Mouse (Mus musculus): Measurements from ENCODE around the gene Bbs9. TPM values are rescaled to one million over a fixed set of nuclear protein-coding genes. Genes with fewer than 3 reads are reported as not detected.

Bbs9 gene
- polyA plus RNA-seq, 1 experiment: 3.3 TPM

DNA sequence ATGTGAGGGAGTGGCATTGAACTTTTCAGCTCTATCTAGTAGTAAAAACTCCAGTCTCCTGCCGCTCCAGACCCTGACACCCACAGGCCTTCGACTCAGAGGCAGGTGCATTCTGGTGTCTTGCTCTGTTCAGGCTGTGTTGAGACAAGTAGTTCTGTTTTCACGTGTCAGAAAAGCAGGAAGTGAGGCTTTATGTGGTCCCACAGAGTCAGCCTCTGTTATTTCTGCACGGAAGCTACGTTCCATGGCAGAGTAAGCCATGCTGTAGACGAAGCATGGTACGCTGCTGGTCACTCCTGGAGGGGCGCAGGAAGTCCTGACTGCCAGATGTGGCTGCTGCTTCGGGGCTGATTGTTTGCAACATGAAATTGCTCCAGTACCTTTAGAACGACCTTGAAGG, 174.1 kb downstream of the Bbs9 start:
- no peak overlapping the region for H3K4me3 ChIP-seq (ENCODE audit: insufficient read depth, poor library complexity, severe bottlenecking)
- no peaks in the 10 kb centered on the region for H3K36me3 ChIP-seq (ENCODE audit: control insufficient read depth, insufficient read depth)
- no peak overlapping the region for H3ac ChIP-seq (ENCODE audit: control insufficient read depth, insufficient read length, low read depth)
- TF ChIP-seq CTCF (IDR thresholded peaks at IDR 0.05; ENCODE audit: control insufficient read depth, insufficient read depth, insufficient read length): no peak
- TF ChIP-seq MYOD1 (IDR thresholded peaks at IDR 0.05; ENCODE audit: control insufficient read depth, insufficient read length, low read depth): no peak
- TF ChIP-seq USF1 (IDR thresholded peaks at IDR 0.05; ENCODE audit: low read depth): no peak
- TF ChIP-seq FOSL1 (IDR thresholded peaks at IDR 0.05; ENCODE audit: insufficient read depth, low read length, poor library complexity, severe bottlenecking): no peak
- no peak for TF ChIP-seq CEBPB (IDR thresholded peaks at IDR 0.05; ENCODE audit: low read depth)
- TF ChIP-seq MYOG (IDR thresholded peaks at IDR 0.05; ENCODE audit: control insufficient read depth, extremely low read depth, insufficient read length): no peak
- TF ChIP-seq MAX (IDR thresholded peaks at IDR 0.05): no peak
- no peaks in the 10 kb centered on the region for H3K27me3 ChIP-seq (ENCODE audit: control insufficient read depth, insufficient read depth, insufficient read length)
- H3K79me3 ChIP-seq (ENCODE audit: low read depth): no peaks in the 10 kb centered on the region
- H3K79me2 ChIP-seq (ENCODE audit: control insufficient read depth, insufficient read depth): no peaks in the 10 kb centered on the region

DNA sequence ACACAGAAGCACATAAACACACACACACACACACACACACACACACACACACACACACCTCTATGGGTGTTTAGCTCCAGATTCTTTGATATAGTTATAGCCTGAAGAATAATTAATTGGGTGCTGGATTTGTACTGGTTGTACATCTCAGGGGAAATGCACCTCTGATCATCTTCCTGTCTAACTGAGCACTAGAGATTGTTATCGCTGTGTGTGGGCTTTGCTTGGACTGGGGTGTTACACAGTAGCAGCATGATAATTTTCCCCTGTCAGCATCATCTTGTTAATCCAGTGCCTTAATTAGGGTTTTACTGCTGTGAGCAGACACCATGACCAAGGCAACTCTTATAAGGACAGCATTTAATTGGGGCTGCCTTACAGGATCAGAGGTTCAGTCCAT, 175.3 kb downstream of the Bbs9 start:
- H3K27me3 ChIP-seq (ENCODE audit: control insufficient read depth, insufficient read depth, insufficient read length): no peaks in the 10 kb centered on the region
- no peak for TF ChIP-seq CEBPB (IDR thresholded peaks at IDR 0.05; ENCODE audit: low read depth)
- TF ChIP-seq MYOD1 (IDR thresholded peaks at IDR 0.05; ENCODE audit: control insufficient read depth, insufficient read length, low read depth): no peak
- TF ChIP-seq MAX (IDR thresholded peaks at IDR 0.05): no peak
- TF ChIP-seq FOSL1 (IDR thresholded peaks at IDR 0.05; ENCODE audit: insufficient read depth, low read length, poor library complexity, severe bottlenecking): no peak
- no peak for TF ChIP-seq MYOG (IDR thresholded peaks at IDR 0.05; ENCODE audit: control insufficient read depth, extremely low read depth, insufficient read length)
- no peak for TF ChIP-seq CTCF (IDR thresholded peaks at IDR 0.05; ENCODE audit: control insufficient read depth, insufficient read depth, insufficient read length)
- TF ChIP-seq USF1 (IDR thresholded peaks at IDR 0.05; ENCODE audit: low read depth): no peak
- no peak overlapping the region for H3ac ChIP-seq (ENCODE audit: control insufficient read depth, insufficient read length, low read depth)
- H3K36me3 ChIP-seq (ENCODE audit: control insufficient read depth, insufficient read depth): no peaks in the 10 kb centered on the region
- no peaks in the 10 kb centered on the region for H3K79me3 ChIP-seq (ENCODE audit: low read depth)
- no peak overlapping the region for H3K4me3 ChIP-seq (ENCODE audit: insufficient read depth, poor library complexity, severe bottlenecking)
- no peaks in the 10 kb centered on the region for H3K79me2 ChIP-seq (ENCODE audit: control insufficient read depth, insufficient read depth)

DNA sequence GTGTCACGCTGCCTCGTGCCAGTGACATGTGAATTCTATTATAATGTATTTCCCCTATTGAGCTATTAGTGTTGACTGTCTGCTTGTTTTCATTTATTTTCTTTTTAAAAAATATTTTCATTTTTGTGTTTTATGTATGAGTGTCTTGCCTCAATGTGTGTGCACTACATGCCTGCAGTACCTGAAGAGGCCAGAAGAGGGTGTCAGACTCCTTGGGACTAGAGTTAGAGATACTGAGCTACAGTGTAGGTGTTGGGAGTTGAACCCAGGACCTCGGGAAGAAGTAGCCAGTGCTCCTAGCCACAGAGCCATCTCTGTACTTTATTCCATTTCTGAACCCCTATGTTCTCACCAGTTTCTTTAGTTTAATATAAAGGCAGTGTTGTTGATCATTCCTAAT, 176.1 kb downstream of the Bbs9 start:
- Histone ChIP-seq H3ac (ENCODE audit: control insufficient read depth, insufficient read length, low read depth) (no peak overlapping the region), H3K79me2 (ENCODE audit: control insufficient read depth, insufficient read depth) (no peaks in the 10 kb centered on the region), H3K79me3 (ENCODE audit: low read depth) (no peaks in the 10 kb centered on the region), H3K4me3 (ENCODE audit: insufficient read depth, poor library complexity, severe bottlenecking) (no peak overlapping the region), H3K27me3 (ENCODE audit: control insufficient read depth, insufficient read depth, insufficient read length) (no peaks in the 10 kb centered on the region), H3K36me3 (ENCODE audit: control insufficient read depth, insufficient read depth) (no peaks in the 10 kb centered on the region)
- no peak for TF ChIP-seq CTCF (IDR thresholded peaks at IDR 0.05; ENCODE audit: control insufficient read depth, insufficient read depth, insufficient read length)
- TF ChIP-seq USF1 (IDR thresholded peaks at IDR 0.05; ENCODE audit: low read depth): no peak
- TF ChIP-seq CEBPB (IDR thresholded peaks at IDR 0.05; ENCODE audit: low read depth): no peak

DNA sequence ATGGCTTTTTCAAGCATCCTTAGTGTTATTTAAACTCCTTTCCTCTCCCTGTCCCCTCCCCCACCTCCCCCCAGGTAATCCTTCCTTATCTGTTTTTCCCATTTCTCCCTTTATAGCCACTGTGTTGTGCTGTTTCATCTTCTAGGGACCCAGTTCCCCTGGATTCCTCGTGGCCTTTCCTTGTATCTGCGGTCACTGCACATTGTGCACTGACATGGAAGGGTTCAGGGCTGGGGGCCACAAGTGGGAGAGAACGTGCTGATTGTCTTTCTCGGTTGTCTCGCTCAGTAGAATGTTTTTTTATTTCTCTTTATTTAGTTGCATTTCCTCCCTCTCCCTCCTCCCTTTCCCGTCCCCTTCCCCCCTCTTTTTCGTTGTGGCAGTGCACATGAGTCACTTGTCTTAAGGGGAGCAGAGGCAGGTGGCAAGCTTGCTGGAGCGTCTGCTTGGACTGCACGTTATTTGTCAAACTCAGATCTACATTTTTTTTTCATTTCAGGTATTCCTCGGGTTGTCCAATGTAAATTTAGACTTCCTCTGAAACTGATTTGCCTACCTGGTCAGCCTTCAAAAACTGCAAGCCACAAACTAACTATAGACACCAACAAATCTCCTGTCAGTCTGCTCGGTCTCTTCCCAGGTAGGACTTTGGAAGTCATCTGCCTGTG, 179.3 kb downstream of the Bbs9 start:
- H3K36me3 ChIP-seq (ENCODE audit: control insufficient read depth, insufficient read depth): no peaks in the 10 kb centered on the region
- no peak for TF ChIP-seq CTCF (IDR thresholded peaks at IDR 0.05; ENCODE audit: control insufficient read depth, insufficient read depth, insufficient read length)
- TF ChIP-seq MYOD1 (IDR thresholded peaks at IDR 0.05; ENCODE audit: control insufficient read depth, insufficient read length, low read depth): no peak
- TF ChIP-seq FOSL1 (IDR thresholded peaks at IDR 0.05; ENCODE audit: insufficient read depth, low read length, poor library complexity, severe bottlenecking): no peak
- no peak for TF ChIP-seq MYOG (IDR thresholded peaks at IDR 0.05; ENCODE audit: control insufficient read depth, extremely low read depth, insufficient read length)
- no peak for TF ChIP-seq CEBPB (IDR thresholded peaks at IDR 0.05; ENCODE audit: low read depth)
- TF ChIP-seq MAX (IDR thresholded peaks at IDR 0.05): no peak
- TF ChIP-seq USF1 (IDR thresholded peaks at IDR 0.05; ENCODE audit: low read depth): no peak
- H3K79me3 ChIP-seq (ENCODE audit: low read depth): no peaks in the 10 kb centered on the region
- H3K4me3 ChIP-seq (ENCODE audit: insufficient read depth, poor library complexity, severe bottlenecking): no peak overlapping the region
- H3K79me2 ChIP-seq (ENCODE audit: control insufficient read depth, insufficient read depth): no peaks in the 10 kb centered on the region
- no peaks in the 10 kb centered on the region for H3K27me3 ChIP-seq (ENCODE audit: control insufficient read depth, insufficient read depth, insufficient read length)
- no peak overlapping the region for H3ac ChIP-seq (ENCODE audit: control insufficient read depth, insufficient read length, low read depth)

DNA sequence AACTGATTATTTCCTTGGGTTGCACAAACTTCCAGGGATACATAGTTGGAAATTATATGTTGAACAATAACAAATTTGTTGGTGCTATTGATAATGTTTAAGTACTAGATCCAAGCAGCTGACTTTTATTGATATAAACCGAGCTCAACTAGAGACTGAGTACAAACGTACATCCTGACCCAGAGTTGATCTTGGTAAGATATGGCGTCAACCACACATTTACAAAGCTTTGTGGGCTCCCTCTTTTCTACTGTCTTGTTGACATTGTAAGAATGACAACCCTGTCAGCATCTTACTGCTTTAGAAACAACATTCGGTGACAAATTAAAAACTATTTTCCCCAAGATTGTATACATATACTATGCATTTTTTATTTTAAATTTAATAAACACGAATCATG, 181.7 kb downstream of the Bbs9 start:
- H3K27me3 ChIP-seq (ENCODE audit: control insufficient read depth, insufficient read depth, insufficient read length): no peaks in the 10 kb centered on the region
- H3K4me3 ChIP-seq (ENCODE audit: insufficient read depth, poor library complexity, severe bottlenecking): no peak overlapping the region
- H3K36me3 ChIP-seq (ENCODE audit: control insufficient read depth, insufficient read depth): no peaks in the 10 kb centered on the region
- H3K79me3 ChIP-seq (ENCODE audit: low read depth): no peaks in the 10 kb centered on the region
- H3K79me2 ChIP-seq (ENCODE audit: control insufficient read depth, insufficient read depth): no peaks in the 10 kb centered on the region
- H3ac ChIP-seq (ENCODE audit: control insufficient read depth, insufficient read length, low read depth): no peak overlapping the region
- TF ChIP-seq CEBPB (IDR thresholded peaks at IDR 0.05; ENCODE audit: low read depth) (no peak), FOSL1 (IDR thresholded peaks at IDR 0.05; ENCODE audit: insufficient read depth, low read length, poor library complexity, severe bottlenecking) (no peak), MAX (IDR thresholded peaks at IDR 0.05) (no peak), CTCF (IDR thresholded peaks at IDR 0.05; ENCODE audit: control insufficient read depth, insufficient read depth, insufficient read length) (no peak), MYOD1 (IDR thresholded peaks at IDR 0.05; ENCODE audit: control insufficient read depth, insufficient read length, low read depth) (no peak), USF1 (IDR thresholded peaks at IDR 0.05; ENCODE audit: low read depth) (no peak), MYOG (IDR thresholded peaks at IDR 0.05; ENCODE audit: control insufficient read depth, extremely low read depth, insufficient read length) (no peak)

DNA sequence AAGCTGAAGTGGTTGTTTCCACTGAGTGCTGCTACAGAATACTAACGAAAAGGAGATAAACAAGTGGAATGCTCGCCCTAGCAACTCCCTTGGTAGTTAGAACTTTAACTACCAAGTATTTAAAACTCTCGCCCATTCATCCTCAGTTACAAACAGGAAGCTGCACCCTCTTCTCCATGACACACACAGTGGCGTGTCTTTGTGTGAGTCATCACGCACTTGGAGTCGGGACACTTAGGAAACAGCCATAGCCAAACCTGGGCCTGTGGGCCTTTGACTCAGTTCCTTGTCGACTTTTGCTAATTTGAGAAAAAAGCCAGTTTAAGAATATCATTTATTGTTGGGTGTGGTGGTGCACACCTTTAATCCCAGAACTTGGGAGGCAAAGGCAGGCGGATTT, 189.6 kb downstream of the Bbs9 start:
- TF ChIP-seq MAX (IDR thresholded peaks at IDR 0.05) (peak; percentile 59), MYOD1 (IDR thresholded peaks at IDR 0.05; ENCODE audit: control insufficient read depth, insufficient read length, low read depth) (no peak), CTCF (IDR thresholded peaks at IDR 0.05; ENCODE audit: control insufficient read depth, insufficient read depth, insufficient read length) (no peak), FOSL1 (IDR thresholded peaks at IDR 0.05; ENCODE audit: insufficient read depth, low read length, poor library complexity, severe bottlenecking) (peak; percentile 7)
- Histone ChIP-seq H3K36me3 (ENCODE audit: control insufficient read depth, insufficient read depth) (no peaks in the 10 kb centered on the region), H3K79me3 (ENCODE audit: low read depth) (no peaks in the 10 kb centered on the region), H3K4me3 (ENCODE audit: insufficient read depth, poor library complexity, severe bottlenecking) (no peak overlapping the region), H3K79me2 (ENCODE audit: control insufficient read depth, insufficient read depth) (no peaks in the 10 kb centered on the region), H3ac (ENCODE audit: control insufficient read depth, insufficient read length, low read depth) (no peak overlapping the region), H3K27me3 (ENCODE audit: control insufficient read depth, insufficient read depth, insufficient read length) (no peaks in the 10 kb centered on the region)
